Mouse (Mus musculus): ENCODE measurements at regions not wholly inside any gene's neighbourhood (a gene's known extent, or its start where the extent isn't known, plus 50 kb on each side); places are given as distances from the start of the nearest gene placed in this dataset.

DNA sequence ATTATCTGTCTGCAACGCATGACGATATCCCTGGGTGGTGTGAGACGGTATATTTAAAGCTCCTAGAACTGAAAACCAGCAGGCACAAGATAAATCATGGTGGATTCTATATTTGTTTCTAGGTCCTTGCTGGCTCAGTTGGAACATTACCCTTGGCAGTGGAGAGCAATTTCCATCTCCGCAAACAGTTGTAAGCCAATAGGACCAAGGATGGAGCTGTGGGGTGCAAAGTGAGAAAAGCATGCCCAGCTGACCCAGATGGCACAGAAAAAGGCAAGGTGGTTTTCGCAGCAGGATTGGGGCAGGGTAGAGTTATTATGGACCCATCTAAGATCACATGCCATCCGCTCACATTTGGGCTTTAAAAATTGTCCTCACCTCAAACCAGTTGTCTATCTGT lies 1683.8 kb upstream of the Gm6569 start:
- in situ Hi-C loops (cut with MboI; ENCODE audit: low pct_ligation_motif_present, low pct_unique_long_range_greater_than_20kb, low sequenced_read_pairs), result no loop called here
- Histone ChIP-seq H3K4me1 (ENCODE audit: control insufficient read depth in 1 of 2, insufficient read depth in 2 of 2) (no peaks in the 10 kb centered on the region), H3K4me2 (ENCODE audit: insufficient read depth, low read depth, poor library complexity, severe bottlenecking) (no peak overlapping the region), H3K9ac (ENCODE audit: insufficient read depth, low read depth) (no peak overlapping the region), H3K36me3 (replicated peaks in 1 of 2; ENCODE audit: control insufficient read depth in 1 of 2, insufficient read depth in 1 of 2, low read length in 1 of 2) (no peaks in the 10 kb centered on the region), H3K27ac (ENCODE audit: insufficient read depth, low read depth) (no peak overlapping the region), H3K9me3 (replicated peaks; ENCODE audit: low read length) (peaks cover 61% of the 10 kb centered on the region), H3K4me3 (replicated peaks in 1 of 3; ENCODE audit: low read depth in 2 of 3, low read length in 2 of 3, poor library complexity in 1 of 3) (no peak overlapping the region), H3K79me2 (replicated peaks; ENCODE audit: control insufficient read depth, extremely low read depth, insufficient read depth, poor library complexity, severe bottlenecking) (no peaks in the 10 kb centered on the region), H3K27me3 (replicated peaks) (no peaks in the 10 kb centered on the region)
- dilution Hi-C loops (cut with MboI; ENCODE audit: extremely low pct_ligation_motif_present, extremely low pct_unique_long_range_greater_than_20kb, low sequenced_read_pairs), result no loop called here
- no peak for DNase-seq (ENCODE audit: extremely low read depth)
- no peak for TF ChIP-seq CHD1 (IDR thresholded peaks at IDR 0.05; ENCODE audit: low read depth, low read length)
- TF ChIP-seq MEF2A (IDR thresholded peaks at IDR 0.05; ENCODE audit: borderline replicate concordance, low read depth, low read length), result no peak
- TF ChIP-seq HCFC1 (IDR thresholded peaks at IDR 0.05; ENCODE audit: low read depth, low read length), result no peak
- no peak for TF ChIP-seq GABPA (IDR thresholded peaks at IDR 0.05; ENCODE audit: insufficient replicate concordance, low read depth, low read length)
- TF ChIP-seq SIN3A (IDR thresholded peaks at IDR 0.05; ENCODE audit: low read length), result no peak
- TF ChIP-seq BHLHE40 (IDR thresholded peaks at IDR 0.05; ENCODE audit: low read depth, low read length), result no peak
- TF ChIP-seq TCF12 (IDR thresholded peaks at IDR 0.05; ENCODE audit: low read depth, low read length), result no peak
- TF ChIP-seq CHD2 (IDR thresholded peaks at IDR 0.05; ENCODE audit: low read length), result no peak
- TF ChIP-seq JUND (conservative IDR thresholded peaks at IDR 0.05; ENCODE audit: low read depth, low read length), result no peak
- no peak for TF ChIP-seq EP300 (IDR thresholded peaks at IDR 0.05; ENCODE audit: low read length)
- no peak for TF ChIP-seq KAT2A (IDR thresholded peaks at IDR 0.05; ENCODE audit: insufficient replicate concordance, low read length)

GRCm38 (mm10) chr15:72158505-72158904 lies 1675.9 kb upstream of the Gm6569 start:
- in situ Hi-C loops (cut with MboI; ENCODE audit: low pct_ligation_motif_present, low pct_unique_long_range_greater_than_20kb, low sequenced_read_pairs) (no loop called here), dilution Hi-C loops (cut with MboI; ENCODE audit: extremely low pct_ligation_motif_present, extremely low pct_unique_long_range_greater_than_20kb, low sequenced_read_pairs) (no loop called here)
- H3K9me3 ChIP-seq (replicated peaks; ENCODE audit: low read length), result peaks cover 68% of the 10 kb centered on the region
- DNase-seq (ENCODE audit: extremely low read depth), result no peak
- H3K36me3 ChIP-seq (replicated peaks in 1 of 2; ENCODE audit: control insufficient read depth in 1 of 2, insufficient read depth in 1 of 2, low read length in 1 of 2), result no peaks in the 10 kb centered on the region
- H3K4me1 ChIP-seq (ENCODE audit: control insufficient read depth in 1 of 2, insufficient read depth in 2 of 2), result no peaks in the 10 kb centered on the region
- H3K27ac ChIP-seq (ENCODE audit: insufficient read depth, low read depth), result no peak overlapping the region
- no peaks in the 10 kb centered on the region for H3K27me3 ChIP-seq (replicated peaks)
- no peak overlapping the region for H3K9ac ChIP-seq (ENCODE audit: insufficient read depth, low read depth)
- H3K79me2 ChIP-seq (replicated peaks; ENCODE audit: control insufficient read depth, extremely low read depth, insufficient read depth, poor library complexity, severe bottlenecking), result no peaks in the 10 kb centered on the region
- TF ChIP-seq ZKSCAN1 (IDR thresholded peaks at IDR 0.05; ENCODE audit: borderline replicate concordance, low read depth, low read length) (no peak), ZC3H11A (IDR thresholded peaks at IDR 0.05; ENCODE audit: low read depth, low read length) (no peak), MEF2A (IDR thresholded peaks at IDR 0.05; ENCODE audit: borderline replicate concordance, low read depth, low read length) (no peak), EP300 (IDR thresholded peaks at IDR 0.05; ENCODE audit: low read length) (no peak), MAZ (IDR thresholded peaks at IDR 0.05; ENCODE audit: low read depth, low read length) (no peak), POLR2AphosphoS2 (IDR thresholded peaks at IDR 0.05; ENCODE audit: low read depth, low read length) (no peak), PAX5 (IDR thresholded peaks at IDR 0.05; ENCODE audit: low read length) (no peak), USF2 (conservative IDR thresholded peaks at IDR 0.05; ENCODE audit: low read depth, low read length) (no peak), SIN3A (IDR thresholded peaks at IDR 0.05; ENCODE audit: low read length) (no peak), MXI1 (IDR thresholded peaks at IDR 0.05; ENCODE audit: low read depth, low read length) (no peak)
- H3K4me2 ChIP-seq (ENCODE audit: insufficient read depth, low read depth, poor library complexity, severe bottlenecking), result no peak overlapping the region
- no peak overlapping the region for H3K4me3 ChIP-seq (replicated peaks in 1 of 3; ENCODE audit: low read depth in 2 of 3, low read length in 2 of 3, poor library complexity in 1 of 3)
